Mouse (Mus musculus) testis, adult 2 months (tissue): ENCODE data around the gene Fkbp8. TPM values are rescaled to one million over a fixed set of nuclear protein-coding genes. Genes with fewer than 3 reads are reported as not detected.
A peak's percentile ranks its signal among the peaks of the same experiment; 100 is the strongest.

ENCODE experiments used
- H3K27ac ChIP-seq: fragments of 200-500 bp; 2 replicates; pipeline ENCODE4 v1.5.1; 2012; ENCODE audit warnings: low read depth, low read length; ENCODE audit not compliant: control insufficient read depth, insufficient read depth
- H3K27me3 ChIP-seq: fragments of 200-500 bp; 2 replicates; pipeline ENCODE4 v1.6.1; 2012; ENCODE audit warnings: mild to moderate bottlenecking, low read length, moderate library complexity; ENCODE audit not compliant: control insufficient read depth, insufficient read depth
- H3K36me3 ChIP-seq: fragments of 200-500 bp; 2 replicates; pipeline ENCODE4 v1.6.1; 2012; ENCODE audit warnings: mild to moderate bottlenecking, low read length; ENCODE audit not compliant: control insufficient read depth, insufficient read depth
- H3K4me1 ChIP-seq: fragments of 200-500 bp; 2 replicates; pipeline ENCODE4 v1.6.1; 2012; ENCODE audit warnings: low read length; ENCODE audit not compliant: control insufficient read depth, insufficient read depth
- H3K4me3 ChIP-seq: fragments of 200-500 bp; 2 replicates; pipeline ENCODE4 v1.5.1; 2012; ENCODE audit warnings: low read depth, mild to moderate bottlenecking, low read length, moderate library complexity, mixed read lengths; ENCODE audit not compliant: control insufficient read depth
- CTCF ChIP-seq: fragments of 200-500 bp; IDR thresholded peaks from 2 replicates; pipeline ENCODE4 v1.5.1; 2012; ENCODE audit warnings: low read depth, mild to moderate bottlenecking, inconsistent platforms, low read length, moderate library complexity; ENCODE audit not compliant: control insufficient read depth, insufficient read depth, insufficient replicate concordance
- POLR2A ChIP-seq: fragments of 200-500 bp; IDR thresholded peaks from 2 replicates; pipeline ENCODE4 v1.6.1; 2012; ENCODE audit warnings: low read depth, mild to moderate bottlenecking, inconsistent platforms, low read length, moderate library complexity; ENCODE audit not compliant: control insufficient read depth
- polyA plus RNA-seq: library from polyadenylated mRNA; depleted of rRNA; stranded (reverse); fragments of >200 nt; gene quantifications from 2 replicates; pipeline ENCODE4 v1.2.3, GENCODE M21; 2012

Gene Fkbp8
- polyA plus RNA-seq, 1 experiment, result 179 TPM

- no peaks in the 10 kb centered on the region; the same call in 1 of the 2 replicates for H3K36me3 ChIP-seq
- peak overlapping the region; percentile 92 for H3K4me3 ChIP-seq
- H3K27ac ChIP-seq, result peak overlapping the region; percentile 91
- H3K4me1 ChIP-seq, result peaks cover 14% of the 10 kb centered on the region
- H3K27me3 ChIP-seq, result no peaks in the 10 kb centered on the region
- TF ChIP-seq POLR2A, result no peak
- TF ChIP-seq CTCF, result no peak
Observed at GRCm38 (mm10) chr8:70527111-70527511, 413 bp upstream of the Fkbp8 start.

- Histone ChIP-seq H3K27me3 (no peaks in the 10 kb centered on the region), H3K27ac (peak overlapping the region; percentile 62), H3K4me1 (peaks cover 12% of the 10 kb centered on the region), H3K4me3 (peak overlapping the region; percentile 92), H3K36me3 (peaks cover 1% of the 10 kb centered on the region)
- no peak for TF ChIP-seq POLR2A
- no peak for TF ChIP-seq CTCF
Observed at GRCm38 (mm10) chr8:70528182-70528797, 766 bp downstream of the Fkbp8 start.

- TF ChIP-seq POLR2A (no peak), CTCF (no peak)
- H3K27ac ChIP-seq, result no peak overlapping the region; the same call in 1 of the 2 replicates
- peaks cover 1% of the 10 kb centered on the region for H3K36me3 ChIP-seq
- no peaks in the 10 kb centered on the region for H3K27me3 ChIP-seq
- H3K4me1 ChIP-seq, result peaks cover 10% of the 10 kb centered on the region
- no peak overlapping the region for H3K4me3 ChIP-seq
Observed at GRCm38 (mm10) chr8:70529299-70529698, 1.8 kb downstream of the Fkbp8 start.

GRCm38 (mm10) chr8:70529741-70530161 lies 2.2 kb downstream of the Fkbp8 start:
- no peaks in the 10 kb centered on the region for H3K27me3 ChIP-seq
- no peak overlapping the region for H3K27ac ChIP-seq
- no peak overlapping the region for H3K4me3 ChIP-seq
- peaks cover 10% of the 10 kb centered on the region for H3K4me1 ChIP-seq
- peaks cover 1% of the 10 kb centered on the region for H3K36me3 ChIP-seq
- TF ChIP-seq CTCF, result no peak
- no peak for TF ChIP-seq POLR2A

DNA sequence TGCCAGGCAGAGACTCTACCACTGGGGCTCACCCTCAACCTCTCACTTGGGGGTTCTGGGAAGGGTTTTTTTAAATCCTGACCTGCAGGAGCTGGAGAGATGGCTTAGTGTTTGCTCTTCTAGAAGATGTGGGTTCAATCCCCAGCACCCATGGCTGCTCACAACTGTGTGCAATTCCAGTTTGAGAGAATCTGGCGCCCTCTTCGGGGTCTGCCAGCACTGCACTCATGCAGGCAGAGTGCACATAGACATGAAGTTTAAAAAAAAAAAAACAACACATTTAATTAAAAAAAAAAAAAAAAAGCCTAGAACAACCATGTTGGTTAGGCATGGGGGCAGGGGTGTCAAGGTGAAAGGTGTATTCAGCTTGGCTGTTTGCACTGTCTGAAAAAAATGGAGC lies 2.8 kb downstream of the Fkbp8 start:
- Histone ChIP-seq H3K36me3 (peaks cover 1% of the 10 kb centered on the region), H3K4me1 (peaks cover 10% of the 10 kb centered on the region)

GRCm38 (mm10) chr8:70534281-70534680 lies 6.8 kb downstream of the Fkbp8 start:
- H3K4me1 ChIP-seq, result peaks cover 7% of the 10 kb centered on the region; the same call in 1 of the 2 replicates
- peaks cover 1% of the 10 kb centered on the region for H3K36me3 ChIP-seq
- H3K27ac ChIP-seq, result no peak overlapping the region
- TF ChIP-seq CTCF (no peak), POLR2A (no peak)
- no peak overlapping the region for H3K4me3 ChIP-seq
- H3K27me3 ChIP-seq, result no peaks in the 10 kb centered on the region

More for the DNA sequence above, 2.8 kb downstream of the Fkbp8 start:
- H3K4me3 ChIP-seq, result no peak overlapping the region
- TF ChIP-seq CTCF (no peak), POLR2A (no peak)
- H3K27ac ChIP-seq, result no peak overlapping the region
- no peaks in the 10 kb centered on the region for H3K27me3 ChIP-seq

DNA sequence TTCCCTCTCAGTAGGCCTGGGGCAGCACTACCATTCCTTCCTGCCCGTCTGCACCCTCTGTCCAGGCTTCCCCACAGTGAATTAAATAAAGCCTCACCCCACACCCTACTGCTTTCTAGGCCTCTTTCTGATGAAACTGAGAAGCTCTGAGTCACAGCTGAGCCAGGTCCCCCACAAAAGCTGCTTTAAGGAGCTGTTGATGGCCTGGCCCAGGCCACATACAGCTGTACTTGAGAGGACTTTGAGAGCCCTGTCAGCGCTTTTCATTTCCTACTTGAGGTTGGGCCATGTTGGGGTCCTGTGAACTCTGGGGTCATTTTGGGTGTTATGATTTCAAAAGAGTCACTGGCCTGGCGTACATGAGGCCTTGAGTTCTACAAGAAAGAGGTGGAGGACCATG lies 7.7 kb downstream of the Fkbp8 start:
- peaks cover 1% of the 10 kb centered on the region for H3K36me3 ChIP-seq
- no peaks in the 10 kb centered on the region for H3K27me3 ChIP-seq
- H3K4me3 ChIP-seq, result no peak overlapping the region
- peaks cover 7% of the 10 kb centered on the region for H3K4me1 ChIP-seq
- TF ChIP-seq CTCF, result no peak
- no peak for TF ChIP-seq POLR2A
- H3K27ac ChIP-seq, result no peak overlapping the region

DNA sequence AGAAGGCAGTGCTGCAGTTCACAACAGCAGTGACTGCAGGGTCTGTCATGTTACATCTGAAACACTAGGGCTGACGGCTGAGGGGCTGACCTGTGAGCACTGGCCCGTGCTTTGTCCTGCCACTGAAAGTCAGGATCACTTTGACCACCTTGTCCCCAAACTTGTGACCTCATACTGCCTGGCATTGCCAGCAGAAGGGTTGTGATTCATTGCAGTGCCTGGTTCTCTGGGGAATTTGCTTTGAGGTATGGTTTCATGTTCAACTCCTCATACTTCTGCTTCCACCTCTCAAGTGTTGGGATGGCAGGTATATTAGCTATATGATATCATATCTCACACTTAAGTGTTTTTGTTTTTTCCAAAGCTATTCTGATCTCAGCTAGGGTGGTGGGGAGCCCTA lies 8.2 kb downstream of the Fkbp8 start:
- H3K27me3 ChIP-seq, result no peaks in the 10 kb centered on the region
- H3K36me3 ChIP-seq, result peaks cover 1% of the 10 kb centered on the region
- no peak overlapping the region for H3K27ac ChIP-seq
- peaks cover 10% of the 10 kb centered on the region for H3K4me1 ChIP-seq
- no peak for TF ChIP-seq CTCF
- TF ChIP-seq POLR2A, result no peak
- H3K4me3 ChIP-seq, result no peak overlapping the region
